Mouse (Mus musculus) layer of hippocampus, adult 18-20 months (tissue): ENCODE data around the gene Nedd9. TPM values are rescaled to one million over a fixed set of nuclear protein-coding genes. Genes with fewer than 3 reads are reported as not detected.
"Not testable (repeated sequence)": the region's sequence is repeated elsewhere in the genome, so short reads cannot be mapped to it uniquely, and the experiment has no call there.

Source experiments
- DNase-seq, 2 experiments: peaks; one replicate each; pipeline ENCODE4 v3.0.0; 2022; ENCODE audit warnings: low spot score in 2 of 2
- total RNA-seq, 2 experiments: library from RNA; stranded (reverse); gene quantifications; 2 replicates each; pipeline ENCODE4 v1.2.3; 2021

Gene Nedd9
- total RNA-seq, 2 experiments from 2014 or later = 12.6 to 12.9 TPM

DNA sequence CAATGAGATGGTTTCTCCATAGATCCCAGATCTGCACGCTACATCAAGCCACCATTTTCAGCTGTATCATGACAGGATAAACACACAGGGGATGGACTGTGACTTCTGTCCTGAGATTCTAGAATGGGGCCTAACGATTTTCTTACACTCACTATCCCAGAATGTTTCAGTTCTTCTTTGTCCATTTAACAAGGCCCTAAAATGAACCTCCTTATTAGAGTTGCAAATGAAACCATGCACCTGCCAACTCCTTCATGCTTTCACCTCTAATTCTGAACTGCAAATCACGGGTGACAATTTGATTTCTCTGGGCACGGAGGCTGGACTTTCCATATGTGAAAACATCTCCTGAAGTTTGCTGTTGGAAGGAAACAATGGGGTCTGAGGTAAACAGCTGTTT is 111.1 kb downstream of the Nedd9 start:
- no peak for DNase-seq

DNA sequence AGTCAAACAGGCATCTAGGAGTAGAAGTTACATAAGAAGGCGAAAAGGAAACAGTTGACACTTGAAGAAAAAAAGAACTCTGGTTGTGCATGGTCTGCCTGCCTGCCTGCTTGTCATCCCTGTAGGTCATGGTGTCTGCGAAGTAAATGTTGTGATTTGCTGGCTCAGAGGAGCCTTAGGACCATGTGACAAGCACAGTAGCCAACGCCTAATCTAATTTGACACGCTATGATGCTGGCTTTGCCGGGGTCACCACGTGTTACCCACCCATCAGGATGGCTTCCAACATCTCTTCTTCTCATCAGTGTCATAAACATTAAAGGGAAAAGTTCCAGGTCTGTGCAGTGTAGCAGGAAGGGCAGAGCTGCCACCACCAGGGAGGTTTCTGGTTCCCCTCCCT is 111.5 kb downstream of the Nedd9 start:
- DNase-seq = no peak

DNA sequence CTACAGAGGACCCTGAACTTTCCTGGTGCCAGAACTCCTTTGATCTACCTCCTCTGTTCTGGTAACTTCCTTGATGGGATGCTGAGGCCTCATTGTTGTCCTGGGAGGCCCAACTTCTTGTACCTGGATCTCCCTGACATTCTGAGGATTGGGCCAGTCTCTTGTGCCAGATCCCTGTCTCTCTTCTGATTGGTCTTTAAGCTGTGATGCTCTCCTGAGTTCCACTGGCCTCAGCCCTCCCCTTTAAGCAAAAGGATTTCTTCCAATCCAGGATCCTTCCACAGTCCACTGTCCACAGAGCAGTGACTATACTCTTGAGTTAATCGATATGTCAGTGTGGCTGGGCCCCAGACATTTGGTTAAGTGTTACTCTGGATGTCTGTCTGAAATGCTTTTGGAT is 112.3 kb downstream of the Nedd9 start:
- DNase-seq = no peak

DNA sequence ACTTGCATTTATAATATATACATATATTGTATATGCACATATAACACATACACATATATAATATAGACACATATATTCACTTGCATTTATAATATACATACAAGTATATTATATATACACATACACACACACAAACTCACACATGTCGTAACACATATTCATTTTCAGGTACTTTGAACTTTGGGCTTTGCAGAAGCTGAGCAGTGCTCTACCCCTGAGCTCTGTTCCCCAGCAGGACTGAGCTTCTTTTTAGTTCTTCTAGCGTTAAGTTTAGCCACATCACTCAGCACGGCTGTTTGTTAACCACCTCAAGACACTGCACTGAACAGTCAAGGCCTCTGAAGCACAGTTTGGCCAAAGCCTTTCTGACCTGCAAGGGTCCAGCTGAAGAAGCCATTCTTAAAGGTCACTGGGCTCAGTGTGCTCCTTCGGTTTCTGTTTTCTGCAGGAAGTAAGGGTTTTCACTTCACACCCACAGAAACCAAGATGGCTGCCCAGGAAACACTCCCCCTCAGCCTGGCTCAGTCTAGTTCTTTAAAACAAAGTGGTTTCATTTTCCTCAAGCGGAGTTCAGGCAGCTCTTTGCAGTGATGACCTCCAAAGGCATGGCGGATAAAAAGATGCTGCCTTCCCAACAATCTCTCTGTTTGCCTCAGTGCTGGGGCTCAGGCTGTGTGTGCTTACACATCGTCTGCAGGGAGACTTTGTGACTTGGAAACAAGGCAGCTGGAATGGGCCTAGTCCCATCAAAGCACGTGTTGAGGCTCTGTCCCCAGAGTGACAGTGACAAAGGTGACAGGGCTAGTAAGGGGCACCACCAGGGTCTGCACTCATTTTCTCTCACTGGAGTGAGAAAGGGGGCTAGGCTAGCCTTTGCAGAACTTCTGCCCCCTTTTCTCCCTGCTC is 114.4 kb downstream of the Nedd9 start:
- no peak for DNase-seq

DNA sequence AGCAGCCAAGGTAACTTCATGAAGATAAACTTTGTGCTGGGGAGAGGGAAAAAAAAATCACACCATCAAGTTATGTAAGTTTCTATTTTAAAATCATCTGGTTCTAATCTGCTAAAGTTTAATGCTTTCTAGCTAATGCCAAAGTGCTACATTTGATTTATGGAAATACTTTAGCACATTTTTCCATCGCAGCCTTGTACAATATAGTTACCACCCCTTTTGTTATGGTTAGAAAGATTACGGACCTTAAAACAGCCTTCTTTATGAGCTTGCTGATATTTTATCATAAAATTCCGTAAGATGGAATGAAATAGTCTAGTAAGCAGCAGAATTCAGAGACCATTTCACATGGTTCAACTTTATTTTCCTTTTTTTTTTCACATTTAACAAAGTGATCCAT is 115.6 kb downstream of the Nedd9 start:
- no peak for DNase-seq

DNA sequence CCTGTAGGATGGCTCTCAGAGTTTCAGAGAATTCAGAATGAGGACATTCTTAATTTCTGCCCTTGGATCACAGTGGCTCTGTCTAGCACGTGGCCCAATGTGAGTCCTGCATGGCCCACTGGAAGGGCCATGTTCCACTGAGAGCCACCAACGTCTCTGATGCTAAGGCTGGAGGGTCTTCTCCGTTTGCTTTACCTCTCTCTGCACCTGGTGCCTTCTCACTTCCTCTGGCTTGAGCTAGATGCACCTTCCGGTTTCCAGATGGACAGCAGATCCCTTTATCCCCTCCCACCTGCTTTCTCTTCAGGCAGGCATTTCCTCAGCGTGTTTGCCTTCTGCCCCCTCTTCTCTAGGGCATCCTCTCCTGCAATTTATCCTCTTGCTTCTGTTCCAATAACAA is 118.5 kb downstream of the Nedd9 start:
- no peak for DNase-seq

DNA sequence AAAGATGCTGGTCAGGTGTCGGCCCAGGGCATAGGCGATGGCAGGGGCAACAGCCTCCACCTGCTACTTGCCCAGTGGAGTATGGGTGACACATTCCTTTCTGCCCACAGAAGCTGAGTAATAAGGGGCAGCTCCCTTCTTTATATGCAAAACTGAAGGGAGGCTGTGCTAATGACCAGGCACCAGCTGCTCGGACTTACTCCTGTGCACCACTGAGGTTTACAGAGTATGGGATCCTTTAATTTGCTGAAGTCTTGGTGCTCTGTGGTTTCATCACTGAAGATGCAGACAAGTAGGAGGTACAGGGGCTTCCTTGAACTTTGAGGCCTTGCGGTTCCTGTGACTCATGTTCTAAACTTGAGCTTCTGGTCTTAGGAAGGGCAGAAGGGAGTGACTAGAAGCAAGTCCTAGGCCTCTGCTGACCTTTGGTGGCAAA is 120.0 kb downstream of the Nedd9 start:
- no peak for DNase-seq

DNA sequence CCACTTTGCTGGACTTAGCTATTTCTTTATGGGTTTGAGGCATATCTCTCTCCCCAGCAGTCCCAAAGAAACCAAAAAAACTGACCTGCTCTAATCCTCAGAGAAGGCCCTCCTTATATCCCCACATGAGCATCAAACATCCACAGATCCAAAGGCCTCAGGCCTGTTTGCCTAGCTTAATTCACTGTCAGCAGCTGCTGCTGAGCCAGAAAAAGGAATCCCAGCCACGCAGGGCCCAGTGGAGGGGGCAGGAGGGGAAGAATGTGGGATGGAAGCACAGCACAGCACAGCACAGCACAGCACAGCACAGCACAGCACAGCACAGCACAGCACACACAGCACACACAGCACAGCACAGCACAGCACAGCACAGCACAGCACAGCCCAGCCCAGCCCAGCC is 120.6 kb downstream of the Nedd9 start:
- not testable (repeated sequence) for DNase-seq

DNA sequence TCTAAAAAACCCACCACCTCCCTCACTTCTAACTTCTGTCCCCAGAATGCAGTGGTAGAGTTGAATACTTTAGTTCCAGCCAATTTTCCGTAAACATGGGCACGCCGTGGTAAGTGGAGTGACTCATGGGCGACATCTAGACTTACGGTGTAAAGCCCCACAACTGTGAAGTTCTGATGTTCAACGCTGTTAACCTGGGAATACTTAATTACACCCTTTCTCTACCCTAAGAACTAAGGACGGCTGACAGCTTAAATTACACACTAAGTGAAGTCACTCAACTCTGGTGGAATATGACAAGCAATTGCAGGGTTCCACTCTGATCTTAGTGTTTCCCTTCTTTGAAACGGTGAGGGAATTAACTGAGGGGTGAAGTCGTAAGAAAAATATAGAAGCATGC is 122.9 kb downstream of the Nedd9 start:
- no peak for DNase-seq

DNA sequence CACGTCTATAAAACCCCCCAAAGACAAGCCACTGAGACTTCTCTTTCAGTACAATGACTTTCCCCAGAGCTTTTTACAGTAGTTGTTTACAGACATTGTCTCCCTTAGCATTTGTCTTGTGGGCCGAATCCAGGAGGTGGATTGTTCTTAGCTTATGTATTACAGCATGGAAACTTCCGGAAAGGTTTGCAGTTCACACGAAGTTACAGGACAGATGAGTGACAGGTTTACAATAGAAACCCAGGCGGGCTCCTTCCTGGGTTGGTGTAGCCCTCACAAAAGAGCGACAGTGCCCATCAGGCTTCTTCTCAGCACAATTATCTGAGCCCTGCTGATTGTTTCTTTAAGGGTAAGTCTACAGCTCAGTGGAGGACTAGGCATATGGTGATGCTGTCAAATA is 124.3 kb downstream of the Nedd9 start:
- DNase-seq = no peak

DNA sequence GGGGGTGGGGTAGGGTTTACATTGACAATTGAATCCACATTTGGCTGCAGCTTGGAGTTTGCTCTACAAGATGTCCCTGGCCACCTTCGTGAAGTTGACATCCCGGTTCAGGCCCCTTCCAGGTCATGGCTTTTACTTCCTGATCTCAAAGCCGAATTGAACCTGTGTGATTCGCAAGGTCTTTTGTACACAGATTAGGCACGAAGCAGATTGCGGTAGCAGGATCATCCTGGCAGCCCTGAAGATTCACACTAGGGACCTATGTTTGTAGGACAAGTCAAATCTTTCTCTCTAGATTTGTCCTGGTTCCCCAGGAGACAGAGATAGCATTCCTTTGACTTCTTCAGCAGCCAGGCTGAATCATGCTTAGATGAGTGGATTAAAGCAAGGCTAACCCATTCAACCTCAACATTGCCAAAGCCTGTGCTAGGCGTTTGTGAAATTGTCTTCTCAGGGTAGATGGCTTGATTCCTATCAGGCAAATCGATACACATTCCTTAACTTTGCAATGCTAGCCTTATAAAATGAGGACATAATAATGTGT is 126.8 kb downstream of the Nedd9 start:
- no peak for DNase-seq

DNA sequence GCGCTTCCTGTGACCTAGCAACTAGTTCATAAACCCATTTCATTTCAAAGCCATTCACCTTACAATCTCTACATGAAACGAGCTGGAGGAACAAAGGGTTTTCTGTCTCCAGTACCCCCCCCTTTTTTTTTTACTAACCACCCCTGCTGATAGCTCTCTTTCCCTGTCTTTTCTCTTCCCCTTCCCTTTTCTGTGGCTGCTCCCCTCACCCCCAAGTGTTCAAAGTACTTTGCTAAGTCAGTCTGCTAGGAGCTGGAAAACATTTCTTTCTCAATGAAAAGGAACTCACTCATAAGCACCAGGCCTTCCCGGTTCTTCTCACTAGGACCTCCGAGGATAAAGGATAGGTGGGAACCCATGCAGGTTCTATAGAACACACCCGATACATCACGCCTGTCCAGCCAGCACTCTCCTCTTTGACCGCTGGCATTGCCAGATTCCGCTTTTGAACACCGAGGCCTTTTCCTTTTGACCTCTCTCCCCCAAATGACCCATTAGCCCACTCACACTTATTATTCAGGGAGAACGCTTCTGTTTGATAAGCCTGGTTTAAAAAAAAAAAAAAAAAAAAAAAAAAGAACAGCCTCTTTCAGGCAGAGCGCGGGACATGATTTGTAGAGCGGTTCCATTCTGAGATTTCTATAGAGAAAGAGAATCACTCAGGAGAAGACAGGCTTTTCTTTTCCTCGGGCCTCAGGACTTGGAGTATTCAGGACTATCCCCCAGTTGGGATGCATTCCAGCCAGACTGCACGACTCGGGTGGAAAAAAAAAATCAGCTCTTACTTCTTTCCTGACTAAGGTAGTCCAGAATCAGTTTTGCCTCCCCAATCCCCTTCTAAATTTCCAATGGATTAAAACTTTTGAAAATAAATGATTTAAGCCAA is 127.6 kb downstream of the Nedd9 start:
- DNase-seq = no peak

DNA sequence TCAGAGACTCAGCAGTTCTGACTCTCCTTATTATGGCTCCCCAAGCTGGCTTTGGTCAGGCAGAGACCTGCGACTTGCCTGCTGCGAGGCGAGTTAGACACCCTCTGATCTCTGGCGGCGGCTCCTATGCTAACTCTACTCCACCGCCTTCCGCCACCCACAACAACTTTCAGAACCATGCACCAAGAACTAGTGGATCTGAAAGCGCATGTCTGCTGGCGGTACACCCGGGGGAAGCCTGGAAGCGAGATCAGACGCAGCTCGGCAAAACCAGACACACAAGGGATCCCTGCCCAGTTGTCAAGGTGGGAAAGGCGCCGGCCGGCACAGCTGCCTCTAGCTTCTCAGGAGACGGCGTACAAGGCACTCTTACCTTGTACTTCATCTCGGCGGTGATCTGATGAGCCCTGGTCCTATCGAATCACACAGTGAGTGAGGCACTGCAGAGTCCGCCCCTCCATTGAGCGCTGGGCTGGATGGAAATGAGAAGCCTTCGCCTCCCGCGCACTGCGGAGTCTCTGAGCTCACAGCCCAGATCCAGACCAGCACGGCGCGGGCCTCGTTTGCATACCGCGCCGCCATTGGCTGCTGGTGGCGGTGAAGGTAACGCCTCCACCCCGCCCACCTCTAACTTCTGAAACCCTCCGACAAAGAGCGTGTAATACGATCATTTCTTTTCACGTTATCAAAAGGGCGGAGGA is 128.5 kb downstream of the Nedd9 start:
- DNase-seq = peak; percentile 93 to 97

DNA sequence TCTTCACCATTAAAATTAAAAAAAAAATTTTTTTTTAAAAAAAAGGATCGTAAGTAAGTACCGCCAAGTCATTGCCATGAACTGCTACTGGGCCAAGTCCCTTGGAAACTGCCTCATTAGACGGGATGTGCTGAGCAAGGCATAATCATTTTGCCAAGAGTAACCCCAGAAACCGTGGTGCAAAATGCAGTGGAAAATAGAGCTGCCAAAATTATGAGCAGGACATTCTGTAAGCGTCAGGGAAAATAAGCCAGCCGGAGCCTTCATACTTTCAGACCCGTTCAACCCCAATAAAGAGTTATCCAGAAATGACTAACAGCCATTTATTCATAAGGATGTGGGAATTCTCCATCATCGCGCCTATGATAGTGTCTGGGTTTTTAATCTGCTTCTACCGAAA is 129.2 kb downstream of the Nedd9 start:
- peak in 1 of 2 experiments; percentile 29 for DNase-seq

DNA sequence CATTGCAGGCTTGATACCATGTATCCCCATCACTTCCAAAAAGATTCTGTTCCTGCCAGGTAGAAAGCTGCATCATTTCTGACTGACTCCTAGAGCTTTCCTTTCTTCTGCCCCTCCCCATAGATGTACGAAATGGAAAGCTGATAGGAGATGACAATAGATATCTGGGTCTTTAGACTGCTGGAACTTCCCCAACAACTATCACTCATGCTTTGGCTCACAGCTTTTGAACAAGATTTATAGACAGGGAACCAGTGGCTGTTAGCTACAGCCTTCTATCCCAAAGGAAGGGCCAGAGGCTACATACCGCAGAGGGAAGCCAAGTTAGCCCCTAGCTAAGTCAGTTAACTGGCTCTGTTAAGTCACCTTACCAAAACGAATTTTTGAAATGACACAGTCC is 129.6 kb downstream of the Nedd9 start:
- no peak for DNase-seq

DNA sequence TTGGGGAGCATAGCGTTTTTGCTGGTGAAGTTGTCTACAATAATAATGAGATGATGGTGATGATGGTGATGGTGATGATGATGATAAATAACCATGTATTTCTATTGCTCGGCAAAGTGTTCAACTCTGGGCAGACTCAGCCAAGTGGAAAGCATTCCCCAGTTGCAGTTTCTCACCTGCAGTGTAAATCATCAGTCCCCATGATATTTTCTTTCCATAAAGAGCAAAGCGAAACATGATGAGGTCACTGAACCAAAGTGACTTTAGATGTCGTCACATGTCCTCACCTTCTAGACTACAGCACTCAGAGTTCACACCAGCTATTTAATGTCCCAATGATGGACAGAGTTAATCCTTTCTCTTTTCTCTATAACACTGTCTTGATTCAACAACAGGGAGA is 130.0 kb downstream of the Nedd9 start:
- DNase-seq = no peak

DNA sequence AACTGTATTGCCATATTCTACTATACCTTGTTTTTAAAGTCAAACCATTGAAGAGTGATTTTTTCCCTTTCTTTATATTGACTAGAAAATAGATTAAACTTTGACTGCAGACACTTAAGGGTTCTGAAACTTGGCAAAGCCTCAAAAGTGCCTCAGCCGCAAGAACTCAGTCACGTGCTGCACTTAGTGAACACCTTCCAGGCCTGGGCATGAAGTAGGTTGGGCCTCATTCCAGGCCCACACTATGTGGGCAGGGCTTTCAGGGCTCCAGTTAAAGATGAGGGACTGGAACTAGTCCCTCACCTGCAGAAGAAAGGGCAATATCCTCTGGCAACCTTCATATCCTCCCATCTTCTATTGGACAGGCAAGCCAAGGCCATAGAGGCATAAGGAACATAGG is 131.6 kb downstream of the Nedd9 start:
- DNase-seq = no peak

DNA sequence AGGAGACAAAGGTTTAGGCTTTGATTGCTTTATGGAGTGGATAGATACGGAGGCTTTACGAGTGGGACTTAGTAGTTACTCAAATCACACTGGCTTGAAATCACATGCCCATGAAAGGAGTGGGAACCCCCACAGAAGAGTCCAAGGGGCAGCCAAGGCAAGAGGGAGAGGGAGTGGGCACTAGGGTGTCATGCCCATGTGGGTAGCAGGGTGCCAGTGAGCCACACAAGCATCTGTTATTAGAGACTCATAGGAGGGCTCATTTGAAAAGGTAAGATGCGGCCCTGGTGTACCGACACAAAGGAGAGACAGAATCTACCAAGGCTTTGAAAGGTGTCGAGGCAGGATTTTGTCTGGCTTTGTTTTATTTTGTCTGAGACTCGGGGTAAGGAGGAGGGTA is 132.6 kb downstream of the Nedd9 start:
- no peak for DNase-seq

DNA sequence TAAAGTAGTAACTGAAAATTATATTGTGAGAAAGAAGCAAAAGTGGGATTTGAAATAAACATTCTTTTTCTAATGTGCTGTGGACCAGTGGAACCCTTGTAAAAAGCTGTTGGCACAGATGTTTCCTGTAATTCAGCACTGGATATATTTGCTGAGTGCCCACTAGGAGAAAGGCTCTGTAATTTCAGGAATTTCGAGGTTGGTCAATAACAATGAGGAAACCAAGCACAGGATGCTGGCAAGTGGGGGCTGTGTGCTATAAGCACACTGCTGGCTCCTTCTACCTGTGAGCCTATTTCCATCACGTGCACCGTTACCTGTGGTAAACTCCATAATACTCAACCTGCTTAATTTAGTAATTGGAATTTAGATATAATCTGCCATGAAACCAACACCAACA is 133.5 kb downstream of the Nedd9 start:
- no peak for DNase-seq

DNA sequence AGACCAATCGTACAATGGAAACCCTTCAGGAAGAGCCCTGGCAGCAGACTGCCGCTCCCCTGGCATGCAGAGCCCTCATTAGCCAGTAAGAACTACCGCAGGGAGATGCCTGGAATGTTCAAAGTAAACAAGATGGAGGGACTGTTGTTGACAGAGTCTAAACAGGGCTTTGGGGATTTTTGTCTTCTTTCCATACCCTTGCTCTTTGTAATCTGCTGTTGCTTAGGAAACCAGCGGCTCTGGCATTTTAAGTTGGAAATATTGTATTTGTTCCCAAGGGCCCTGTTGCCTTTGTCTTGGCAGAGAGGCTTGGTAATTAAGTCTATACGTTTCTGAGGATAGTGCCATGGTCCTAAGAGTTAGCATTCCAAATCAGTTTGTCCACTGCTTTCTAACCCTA is 134.8 kb downstream of the Nedd9 start:
- peak in 1 of 2 experiments; percentile 37 for DNase-seq

DNA sequence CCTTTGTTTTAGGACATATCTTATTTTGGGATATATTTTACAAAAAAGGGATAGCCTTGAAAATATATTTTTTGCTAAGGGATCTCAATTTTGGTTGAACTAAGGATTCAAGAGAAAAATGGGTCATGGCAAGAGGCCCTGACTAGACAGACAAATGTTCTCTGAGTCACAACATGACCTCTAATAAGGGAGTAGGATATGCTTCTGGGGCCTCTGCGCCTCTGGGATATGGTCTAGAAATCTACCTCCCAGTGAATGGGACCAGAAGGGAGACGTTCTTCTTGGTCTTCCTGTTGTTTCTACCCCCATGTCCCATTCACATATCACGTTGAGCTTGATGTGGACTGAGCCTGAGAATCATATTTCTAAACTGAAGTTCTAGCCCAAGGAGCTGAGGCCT is 136.6 kb downstream of the Nedd9 start:
- DNase-seq = no peak
